Mouse (Mus musculus) liver, embryonic 12.5 days (tissue): ENCODE measurements around the gene Nckap5. TPM values are rescaled to one million over a fixed set of nuclear protein-coding genes. Genes with fewer than 3 reads are reported as not detected.

Experiments
- ATAC-seq: fragments of 200-750 bp; cut with Nextera tagmentation; 2 replicates; pipeline ENCODE4 v1.8.0; 2017; ENCODE audit warnings: moderate number of reproducible peaks, mild to moderate bottlenecking, moderate library complexity
- H3K27ac ChIP-seq: fragments of 300-500 bp; sonication (generic); 2 replicates; pipeline ENCODE4 v1.5.1; 2016; ENCODE audit warnings: mild to moderate bottlenecking
- H3K27me3 ChIP-seq: fragments of 300-500 bp; sonication (generic); replicated peaks from 2 replicates; pipeline ENCODE4 v1.6.1; 2016; ENCODE audit warnings: mild to moderate bottlenecking, moderate library complexity
- H3K36me3 ChIP-seq: fragments of 300-500 bp; sonication (generic); 2 replicates; pipeline ENCODE4 v1.6.1; 2016; ENCODE audit warnings: mild to moderate bottlenecking, moderate library complexity
- H3K4me1 ChIP-seq: fragments of 300-500 bp; sonication (generic); 2 replicates; pipeline ENCODE4 v1.6.1; 2016
- H3K4me2 ChIP-seq: fragments of 300-500 bp; sonication (generic); 2 replicates; pipeline ENCODE4 v1.6.1; 2016; ENCODE audit warnings: mild to moderate bottlenecking, moderate library complexity
- H3K4me3 ChIP-seq: fragments of 300-500 bp; sonication (generic); 2 replicates; pipeline ENCODE4 v1.5.1; 2016; ENCODE audit warnings: mild to moderate bottlenecking, moderate library complexity
- H3K9ac ChIP-seq: fragments of 300-500 bp; sonication (generic); 2 replicates; pipeline ENCODE4 v1.6.1; 2016; ENCODE audit warnings: mild to moderate bottlenecking, moderate library complexity
- H3K9me3 ChIP-seq: fragments of 300-500 bp; sonication (generic); replicated peaks from 2 replicates; pipeline ENCODE4 v1.6.1; 2016; ENCODE audit warnings: mild to moderate bottlenecking, moderate library complexity
- whole genome bisulfite sequencing: fragments of 180-500 bp; shearing (Covaris S2); methylation state at CpG from one replicate; pipeline ENCODE4 v1.1.7; 2016; ENCODE audit not compliant: insufficient replicate concordance; 5-methylcytosine and 5-hydroxymethylcytosine counted together
- polyA plus RNA-seq: library from polyadenylated mRNA; unstranded; fragments of >200 nt; fragmentation: Nextera tagmentation; extraction: Ambion mirVana; gene quantifications from 2 replicates; pipeline ENCODE4 v1.2.1, GENCODE M21; 2016

The Nckap5 gene
- polyA plus RNA-seq, 1 experiment from 2014 or later = 0.45 TPM

- Histone ChIP-seq H3K4me1 (no peaks in the 10 kb centered on the region), H3K9me3 (no peaks in the 10 kb centered on the region), H3K36me3 (no peaks in the 10 kb centered on the region), H3K4me2 (no peak overlapping the region), H3K9ac (no peak overlapping the region), H3K27me3 (no peaks in the 10 kb centered on the region), H3K27ac (no peak overlapping the region), H3K4me3 (no peak overlapping the region)
- 73% methylated on average over 3 of the region's 3 CpGs for WGBS
- ATAC-seq = no peak
Observed at GRCm38 (mm10) chr1:125987803-125988202, 842.8 kb downstream of the Nckap5 start.

- Histone ChIP-seq H3K9ac (no peak overlapping the region), H3K4me3 (no peak overlapping the region), H3K27me3 (no peaks in the 10 kb centered on the region), H3K4me2 (no peak overlapping the region), H3K9me3 (no peaks in the 10 kb centered on the region), H3K27ac (no peak overlapping the region), H3K36me3 (no peaks in the 10 kb centered on the region), H3K4me1 (no peaks in the 10 kb centered on the region)
- no peak for ATAC-seq
- WGBS = 48% methylated on average over 2 of the region's 2 CpGs
Observed at GRCm38 (mm10) chr1:125984570-125984969, 846.0 kb downstream of the Nckap5 start.

- no peak for ATAC-seq
- 76% methylated on average over 3 of the region's 3 CpGs for WGBS
Observed at GRCm38 (mm10) chr1:125974649-125975048, 856.0 kb downstream of the Nckap5 start.

GRCm38 (mm10) chr1:125971933-125972332 is 858.7 kb downstream of the Nckap5 start:
- Histone ChIP-seq H3K4me1 (no peaks in the 10 kb centered on the region), H3K27ac (no peak overlapping the region), H3K4me3 (no peak overlapping the region), H3K27me3 (no peaks in the 10 kb centered on the region), H3K9ac (no peak overlapping the region), H3K36me3 (no peaks in the 10 kb centered on the region), H3K4me2 (no peak overlapping the region), H3K9me3 (no peaks in the 10 kb centered on the region)
- no peak for ATAC-seq
- WGBS = 64% methylated on average over 6 of the region's 6 CpGs

More at GRCm38 (mm10) chr1:125974649-125975048, 856.0 kb downstream of the Nckap5 start:
- H3K4me3 ChIP-seq = no peak overlapping the region
- H3K9ac ChIP-seq = no peak overlapping the region
- H3K9me3 ChIP-seq = no peaks in the 10 kb centered on the region
- no peak overlapping the region for H3K27ac ChIP-seq
- no peaks in the 10 kb centered on the region for H3K27me3 ChIP-seq
- no peaks in the 10 kb centered on the region for H3K36me3 ChIP-seq
- no peaks in the 10 kb centered on the region for H3K4me1 ChIP-seq
- no peak overlapping the region for H3K4me2 ChIP-seq

DNA sequence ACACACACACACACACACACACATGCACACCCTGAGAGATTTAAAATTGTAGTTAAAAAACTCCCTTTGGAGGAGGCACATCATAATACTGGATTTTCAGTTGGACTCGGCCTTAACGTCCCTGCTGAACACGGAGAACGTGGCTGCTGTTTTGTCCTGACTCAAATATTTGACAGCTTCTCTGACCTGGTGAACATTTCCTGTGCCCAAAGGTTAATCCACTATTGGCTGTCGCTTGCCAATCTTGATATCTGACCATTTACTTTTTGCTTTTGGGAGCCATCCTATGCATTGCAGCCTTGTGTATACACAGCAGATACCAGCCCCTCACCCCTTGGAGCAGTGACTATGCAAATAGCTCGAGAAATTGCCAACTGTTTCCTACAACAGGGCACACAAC is 862.9 kb downstream of the Nckap5 start:
- Histone ChIP-seq H3K27me3 (no peaks in the 10 kb centered on the region), H3K4me3 (no peak overlapping the region), H3K4me2 (no peak overlapping the region), H3K36me3 (no peaks in the 10 kb centered on the region), H3K4me1 (no peaks in the 10 kb centered on the region), H3K9ac (no peak overlapping the region), H3K9me3 (no peaks in the 10 kb centered on the region), H3K27ac (no peak overlapping the region)
- no peak for ATAC-seq
- 45% methylated on average over 6 of the region's 6 CpGs for WGBS

GRCm38 (mm10) chr1:125951026-125951425 is 879.6 kb downstream of the Nckap5 start:
- Histone ChIP-seq H3K4me2 (no peak overlapping the region), H3K27ac (no peak overlapping the region), H3K9me3 (no peaks in the 10 kb centered on the region), H3K4me1 (no peaks in the 10 kb centered on the region), H3K4me3 (no peak overlapping the region), H3K27me3 (no peaks in the 10 kb centered on the region), H3K36me3 (no peaks in the 10 kb centered on the region), H3K9ac (no peak overlapping the region)
- no peak for ATAC-seq
- 72% methylated on average over 3 of the region's 3 CpGs for WGBS

DNA sequence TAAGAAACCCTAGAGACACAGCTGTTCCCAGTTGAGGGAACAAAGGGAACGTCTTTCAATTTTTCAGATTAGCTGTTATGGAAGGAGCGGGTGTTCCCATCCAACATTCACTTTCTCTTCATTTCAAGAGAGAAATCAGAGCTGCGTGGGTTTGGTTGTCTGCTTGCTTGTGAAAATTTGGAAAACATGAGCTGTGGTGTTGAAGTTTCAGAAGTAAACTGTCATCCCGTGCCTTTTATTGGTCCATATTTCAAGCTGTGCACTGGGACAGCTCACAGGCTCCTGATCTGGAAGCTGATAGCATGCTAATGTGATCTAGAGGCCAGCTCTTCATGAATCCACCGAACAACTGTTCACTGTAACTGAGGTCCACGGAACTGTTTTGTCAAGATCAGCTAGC is 881.5 kb downstream of the Nckap5 start:
- ATAC-seq = no peak
- H3K4me2 ChIP-seq = no peak overlapping the region
- no peak overlapping the region for H3K4me3 ChIP-seq
- no peaks in the 10 kb centered on the region for H3K27me3 ChIP-seq
- no peaks in the 10 kb centered on the region for H3K36me3 ChIP-seq
- no peaks in the 10 kb centered on the region for H3K9me3 ChIP-seq
- H3K4me1 ChIP-seq = no peaks in the 10 kb centered on the region
- no peak overlapping the region for H3K9ac ChIP-seq
- no peak overlapping the region for H3K27ac ChIP-seq
- WGBS = 63% methylated on average over 6 of the region's 6 CpGs

GRCm38 (mm10) chr1:125945136-125945535 is 885.5 kb downstream of the Nckap5 start:
- Histone ChIP-seq H3K4me2 (no peak overlapping the region), H3K27me3 (no peaks in the 10 kb centered on the region), H3K4me3 (no peak overlapping the region), H3K27ac (no peak overlapping the region), H3K9me3 (no peaks in the 10 kb centered on the region), H3K4me1 (no peaks in the 10 kb centered on the region), H3K9ac (no peak overlapping the region), H3K36me3 (no peaks in the 10 kb centered on the region)
- 69% methylated on average over 9 of the region's 9 CpGs for WGBS
- ATAC-seq = no peak

GRCm38 (mm10) chr1:125943305-125943704 is 887.3 kb downstream of the Nckap5 start:
- Histone ChIP-seq H3K9ac (no peak overlapping the region), H3K4me1 (no peaks in the 10 kb centered on the region), H3K27ac (no peak overlapping the region), H3K4me2 (no peak overlapping the region), H3K27me3 (no peaks in the 10 kb centered on the region), H3K9me3 (no peaks in the 10 kb centered on the region), H3K4me3 (no peak overlapping the region), H3K36me3 (no peaks in the 10 kb centered on the region)
- ATAC-seq = no peak
- 60% methylated on average over 1 of the region's 1 CpGs for WGBS

- Histone ChIP-seq H3K27ac (no peak overlapping the region), H3K4me3 (no peak overlapping the region), H3K27me3 (no peaks in the 10 kb centered on the region), H3K4me1 (no peaks in the 10 kb centered on the region), H3K36me3 (no peaks in the 10 kb centered on the region), H3K9ac (no peak overlapping the region), H3K9me3 (no peaks in the 10 kb centered on the region), H3K4me2 (no peak overlapping the region)
- ATAC-seq = no peak
- WGBS = 78% methylated on average over 10 of the region's 10 CpGs
Observed at GRCm38 (mm10) chr1:125925486-125925885, 905.1 kb downstream of the Nckap5 start.

- no peaks in the 10 kb centered on the region for H3K9me3 ChIP-seq
- no peak for ATAC-seq
- no peaks in the 10 kb centered on the region for H3K4me1 ChIP-seq
- H3K4me2 ChIP-seq = no peak overlapping the region
- H3K9ac ChIP-seq = no peak overlapping the region
- H3K36me3 ChIP-seq = no peaks in the 10 kb centered on the region
- H3K27me3 ChIP-seq = no peaks in the 10 kb centered on the region
- H3K4me3 ChIP-seq = no peak overlapping the region
- no peak overlapping the region for H3K27ac ChIP-seq
- 62% methylated on average over 2 of the region's 2 CpGs for WGBS
Observed at GRCm38 (mm10) chr1:125923062-125923461, 907.5 kb downstream of the Nckap5 start.

DNA sequence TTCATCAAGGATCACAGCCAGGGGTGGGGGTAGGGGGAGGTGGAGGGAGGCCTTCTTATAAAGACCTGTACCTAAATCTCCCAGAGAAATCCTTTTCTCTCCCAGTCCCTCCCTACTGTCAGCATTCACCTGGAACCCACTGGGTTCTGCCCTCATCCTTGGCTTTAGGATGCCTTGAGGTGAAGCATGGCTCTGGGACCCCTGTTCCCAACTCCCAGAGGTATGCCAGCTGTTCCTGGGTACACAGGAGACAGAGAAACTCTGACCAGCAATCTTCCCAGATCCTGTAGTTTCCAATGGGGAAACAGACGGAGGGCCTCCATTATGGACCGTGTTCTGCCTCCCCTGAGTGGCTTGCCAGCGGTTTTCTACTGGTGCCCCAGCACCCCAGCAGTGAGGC is 909.9 kb downstream of the Nckap5 start:
- Histone ChIP-seq H3K9ac (no peak overlapping the region), H3K9me3 (no peaks in the 10 kb centered on the region), H3K36me3 (no peaks in the 10 kb centered on the region), H3K4me2 (no peak overlapping the region), H3K4me1 (no peaks in the 10 kb centered on the region), H3K4me3 (no peak overlapping the region), H3K27me3 (no peaks in the 10 kb centered on the region), H3K27ac (no peak overlapping the region)
- no peak for ATAC-seq
- WGBS = 55% methylated on average over 3 of the region's 3 CpGs
